Mouse (Mus musculus): ENCODE results near the gene Poll.
A peak's percentile ranks its signal among the peaks of the same experiment; 100 is the strongest.
"Not testable (repeated sequence)": the region's sequence is repeated elsewhere in the genome, so short reads cannot be mapped to it uniquely, and the experiment has no call there.

The Poll gene

GRCm38 (mm10) chr19:45577141-45577750 lies 16.9 kb upstream of the Poll start:
- DNase-seq (ENCODE audit: low spot score in 2 of 2), result no peak

- no peak for DNase-seq (ENCODE audit: low spot score in 2 of 2)
These were observed 15.3 kb upstream of the Poll start for GRCm38 (mm10) chr19:45575632-45576001.

- DNase-seq (ENCODE audit: low spot score in 2 of 2), result no peak
These were observed 14.8 kb upstream of the Poll start for GRCm38 (mm10) chr19:45574941-45575631.

GRCm38 (mm10) chr19:45574339-45574898 lies 14.1 kb upstream of the Poll start:
- DNase-seq (ENCODE audit: low spot score in 2 of 2), result no peak

- peak; percentile 61 to 71 for DNase-seq (ENCODE audit: low spot score in 2 of 2)
These were observed 13.5 kb upstream of the Poll start for GRCm38 (mm10) chr19:45573861-45574267.

GRCm38 (mm10) chr19:45573033-45573432 lies 12.7 kb upstream of the Poll start:
- DNase-seq (ENCODE audit: low spot score in 2 of 2), result no peak

- DNase-seq (ENCODE audit: low spot score in 2 of 2), result no peak
These were observed 7.0 kb upstream of the Poll start for GRCm38 (mm10) chr19:45567367-45567766.

DNA sequence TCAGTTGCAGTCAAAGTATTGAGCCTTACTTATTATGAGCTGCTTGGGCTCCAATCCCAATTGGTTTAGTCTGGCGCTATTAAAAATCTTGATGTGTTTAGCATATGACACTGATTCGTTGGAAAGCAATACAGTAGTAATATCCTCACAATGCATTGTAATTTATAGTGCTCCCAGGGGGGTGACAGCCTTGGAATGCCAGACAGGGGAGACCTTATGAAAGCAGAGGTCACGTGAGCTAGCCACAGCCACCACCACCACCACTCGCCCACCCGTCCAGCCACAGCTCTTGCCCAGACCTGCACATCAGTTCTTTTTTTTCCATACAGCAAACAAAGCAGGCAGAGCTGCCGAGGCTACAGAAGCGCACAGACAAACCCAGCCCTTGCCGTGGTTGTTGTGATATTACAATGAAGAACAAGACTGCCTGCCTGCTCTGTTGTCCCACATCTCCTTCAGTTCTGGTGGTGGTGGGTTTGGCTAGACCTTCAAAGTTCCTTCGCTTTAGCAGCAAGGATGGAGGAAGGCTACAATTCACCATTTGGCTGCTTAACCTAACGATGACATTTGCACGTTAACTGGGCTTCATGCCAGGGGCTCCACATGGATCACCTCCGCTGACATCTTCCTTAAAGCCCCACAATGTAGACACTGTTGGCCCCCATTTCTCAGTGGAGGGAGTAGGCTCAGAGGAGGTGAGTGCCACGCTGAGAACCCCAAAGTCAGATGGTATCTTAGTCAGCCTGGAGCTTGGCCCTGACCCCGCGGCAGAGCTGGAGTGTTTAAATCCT lies 5.8 kb upstream of the Poll start:
- no peak for DNase-seq (ENCODE audit: low spot score in 2 of 2)

DNA sequence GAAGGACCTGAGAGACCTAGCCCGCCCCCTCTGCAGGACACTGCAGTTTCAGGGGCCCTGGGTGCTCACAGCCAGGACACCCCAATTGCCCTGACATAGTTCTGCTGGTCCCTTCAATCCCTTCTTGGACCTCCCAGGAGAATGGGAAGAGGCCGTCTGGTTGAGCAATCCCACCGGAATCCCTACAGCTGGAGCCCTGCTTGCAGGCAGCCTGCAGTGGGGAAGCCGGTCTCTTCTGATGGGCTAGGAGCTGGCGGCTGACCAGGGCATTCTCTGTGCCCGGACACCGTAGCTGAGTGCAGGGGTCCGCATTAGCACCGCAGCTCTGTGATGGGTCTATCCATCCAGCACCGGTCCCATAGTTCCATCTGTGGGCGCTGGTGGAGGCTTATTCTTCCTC lies 6.2 kb downstream of the Poll start:
- no peak for DNase-seq (ENCODE audit: low spot score in 2 of 2)

DNA sequence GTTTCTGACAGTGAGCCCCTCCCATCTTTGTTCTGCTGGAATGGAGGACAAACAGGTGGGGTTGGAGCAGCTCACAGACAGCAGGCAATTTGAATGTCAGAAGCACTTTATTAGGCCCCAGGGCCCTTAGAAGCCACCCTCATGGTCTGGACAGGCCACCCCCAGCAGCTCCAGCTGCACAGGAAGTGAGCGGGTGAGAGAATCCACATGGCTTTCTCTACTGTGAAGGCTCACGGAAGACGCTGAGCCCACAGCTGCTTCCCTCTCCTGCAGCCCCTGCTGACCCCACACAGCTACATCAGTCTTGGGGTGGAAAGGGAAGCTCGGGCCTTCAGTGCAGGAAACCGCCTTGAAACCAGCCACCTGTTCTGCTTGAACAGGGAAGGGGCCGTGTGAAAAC lies 8.1 kb downstream of the Poll start:
- DNase-seq (ENCODE audit: low spot score in 2 of 2), result no peak

DNA sequence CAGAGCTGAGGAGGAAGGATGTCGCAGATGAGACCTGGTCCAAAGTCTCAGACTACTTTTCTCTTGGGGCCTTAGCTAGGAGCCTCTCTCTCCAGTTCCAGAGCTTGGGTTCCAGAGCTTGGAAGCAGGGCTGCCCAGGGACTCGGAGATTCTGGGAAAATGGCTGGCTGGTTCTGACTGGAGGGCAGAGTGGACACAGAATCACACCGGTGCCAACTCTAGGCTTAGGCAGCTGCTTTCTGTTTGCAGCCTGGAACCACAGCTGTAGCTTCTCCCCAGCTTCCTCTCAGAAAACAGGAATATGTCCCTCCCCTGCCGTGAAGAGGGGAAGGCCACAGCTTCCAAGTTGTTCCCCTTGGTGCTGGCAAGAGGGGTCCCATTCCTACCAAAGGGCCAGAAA lies 10.4 kb downstream of the Poll start:
- DNase-seq (ENCODE audit: low spot score in 2 of 2), result no peak

DNA sequence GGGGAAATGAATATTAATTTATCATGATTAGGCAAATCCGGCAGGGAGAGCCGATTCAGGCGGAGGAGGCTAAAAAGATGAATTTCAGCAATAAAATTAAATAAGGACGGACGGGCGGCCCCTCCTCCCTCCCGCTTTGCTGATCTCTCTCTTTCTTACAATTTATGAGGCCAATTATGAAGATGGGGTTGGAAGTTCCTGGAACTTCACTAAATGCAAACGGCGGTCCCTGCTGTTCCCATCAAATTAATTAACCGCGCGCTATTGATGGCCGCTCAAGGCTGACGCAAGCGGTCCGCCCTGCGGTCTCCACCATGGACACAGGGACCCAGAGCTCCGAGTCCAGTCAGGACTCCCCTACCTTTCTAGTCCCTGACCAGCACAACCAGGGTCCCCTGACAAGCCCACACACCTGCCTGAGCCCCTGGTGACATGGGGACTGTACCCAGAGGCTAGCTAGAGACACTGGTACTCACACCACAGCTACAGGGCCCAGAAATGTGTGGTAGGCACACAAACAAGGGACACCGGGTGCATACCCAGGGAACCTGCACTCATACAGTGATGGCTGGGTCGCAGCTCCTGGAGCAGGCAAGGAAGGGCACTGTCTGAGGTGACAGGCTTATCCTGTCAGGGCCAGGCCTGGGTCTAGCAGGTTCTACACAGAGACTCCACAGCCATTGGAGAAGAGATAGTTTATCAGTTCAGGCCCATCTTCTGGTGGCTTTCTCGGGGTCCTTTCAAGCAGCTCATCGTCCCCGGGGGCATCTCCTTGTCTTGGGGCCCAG lies 11.0 kb downstream of the Poll start:
- no peak for DNase-seq (ENCODE audit: low spot score in 2 of 2)

- not testable (repeated sequence) for DNase-seq (ENCODE audit: low spot score in 2 of 2)
These were observed 12.1 kb downstream of the Poll start for GRCm38 (mm10) chr19:45548196-45548595.

DNA sequence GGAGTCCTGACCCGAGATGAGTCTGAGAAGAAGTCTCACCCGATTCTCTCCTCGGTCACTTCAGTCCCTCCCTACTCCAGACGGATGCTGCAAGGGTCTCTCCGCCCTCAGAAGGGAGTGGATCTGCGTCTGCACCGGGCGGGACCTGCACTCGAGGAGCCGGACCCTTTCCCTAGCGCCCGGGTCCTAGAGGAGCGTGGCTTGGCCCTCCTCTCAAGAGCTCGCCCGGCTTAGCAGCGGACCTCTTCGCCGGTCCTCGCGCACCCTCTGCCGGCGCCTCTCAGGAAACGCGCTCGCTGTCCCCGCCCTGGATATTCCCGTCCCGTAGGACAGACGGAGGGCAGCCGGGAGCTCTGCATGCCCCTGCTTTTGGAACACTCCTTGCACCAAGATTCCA lies 15.4 kb downstream of the Poll start:
- DNase-seq (ENCODE audit: low spot score in 2 of 2), result peak; percentile 67 to 81

DNA sequence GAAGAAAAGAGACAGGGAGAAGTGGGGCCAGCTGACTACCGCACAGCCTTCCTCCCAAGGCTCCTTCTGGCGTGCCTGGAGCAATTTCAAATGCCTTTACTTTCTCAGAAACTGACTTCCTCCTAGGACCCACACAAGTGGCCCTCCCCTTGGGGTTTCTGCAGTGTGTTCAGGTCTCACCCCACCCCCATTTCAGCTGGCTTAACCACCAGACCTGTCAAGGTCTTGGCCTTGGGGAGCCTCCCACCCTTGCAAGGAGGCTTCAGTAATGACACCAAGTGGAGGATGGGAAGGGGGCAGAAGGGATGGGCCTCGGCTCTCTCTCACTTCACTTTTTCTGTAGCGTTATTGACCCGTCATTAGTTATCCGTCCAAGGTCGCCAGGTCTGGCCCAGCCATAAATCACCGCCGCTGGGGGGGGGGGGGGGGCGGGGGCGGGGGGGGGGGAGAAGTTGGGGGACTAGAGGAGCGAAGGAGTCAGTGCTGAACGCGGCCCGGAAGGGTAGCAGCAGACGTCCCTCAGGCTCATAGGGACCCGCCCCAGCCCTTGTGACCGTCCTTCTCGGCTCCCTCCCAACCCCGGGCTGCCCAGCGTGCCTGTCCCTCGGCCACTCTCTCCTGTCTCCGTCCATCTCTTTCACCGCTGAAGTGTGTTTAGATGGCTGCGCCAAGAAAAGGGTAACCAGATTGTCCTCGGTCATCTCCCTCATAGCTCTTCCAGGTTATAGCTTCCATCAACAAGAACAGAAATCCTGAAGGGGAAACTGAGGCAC lies 16.0 kb downstream of the Poll start:
- DNase-seq (ENCODE audit: low spot score in 2 of 2), result no peak

- DNase-seq (ENCODE audit: low spot score in 2 of 2), result no peak
These were observed 18.3 kb downstream of the Poll start for GRCm38 (mm10) chr19:45542061-45542460.

DNA sequence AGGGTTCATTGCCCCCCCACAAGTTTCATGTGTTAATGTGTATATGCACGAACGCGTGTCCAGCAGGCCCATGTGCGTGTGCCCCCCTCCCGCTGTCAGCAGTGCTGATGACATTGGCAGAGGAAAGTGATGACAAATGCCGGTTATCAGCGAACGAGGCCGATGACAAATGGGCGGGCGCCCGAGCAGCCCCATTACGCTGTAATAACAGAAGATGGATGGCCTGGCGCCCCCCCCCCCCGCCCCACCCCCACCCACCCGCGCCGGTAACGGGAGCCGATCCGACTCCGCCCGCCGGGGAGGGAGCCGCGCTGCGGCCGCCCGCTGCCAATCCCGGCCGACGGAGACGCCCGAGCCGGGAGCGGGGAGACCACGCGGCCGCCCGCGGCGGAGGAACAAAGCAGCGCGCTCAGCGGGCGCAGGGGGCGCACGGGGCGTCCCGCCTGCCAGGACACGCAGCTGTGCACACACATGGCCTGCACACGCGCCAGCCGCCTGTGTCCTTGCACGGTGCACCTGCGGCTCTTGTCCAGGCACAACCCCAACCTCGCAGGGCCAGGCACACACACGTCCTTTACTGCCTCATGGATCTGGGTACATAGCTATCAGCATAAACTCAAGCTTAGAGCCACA lies 18.8 kb downstream of the Poll start:
- DNase-seq (ENCODE audit: low spot score in 2 of 2), result no peak

GRCm38 (mm10) chr19:45540657-45541408 lies 19.5 kb downstream of the Poll start:
- DNase-seq (ENCODE audit: low spot score in 2 of 2), result no peak

GRCm38 (mm10) chr19:45537505-45537904 lies 22.8 kb downstream of the Poll start:
- DNase-seq (ENCODE audit: low spot score in 2 of 2), result peak; percentile 42 to 47

- DNase-seq (ENCODE audit: low spot score in 2 of 2), result no peak
These were observed 24.4 kb downstream of the Poll start for GRCm38 (mm10) chr19:45535929-45536328.

Measured in urinary bladder, postnatal 36 days (tissue).